Mouse (Mus musculus): ENCODE measurements around the gene Gm42715. TPM values are rescaled to one million over a fixed set of nuclear protein-coding genes. Genes with fewer than 3 reads are reported as not detected.

The Gm42715 gene
- 25.1 and 25.4 TPM in 2 replicates for polyA plus RNA-seq (2014; fragmentation: Nextera tagmentation; extraction: Ambion mirVana)

DNA sequence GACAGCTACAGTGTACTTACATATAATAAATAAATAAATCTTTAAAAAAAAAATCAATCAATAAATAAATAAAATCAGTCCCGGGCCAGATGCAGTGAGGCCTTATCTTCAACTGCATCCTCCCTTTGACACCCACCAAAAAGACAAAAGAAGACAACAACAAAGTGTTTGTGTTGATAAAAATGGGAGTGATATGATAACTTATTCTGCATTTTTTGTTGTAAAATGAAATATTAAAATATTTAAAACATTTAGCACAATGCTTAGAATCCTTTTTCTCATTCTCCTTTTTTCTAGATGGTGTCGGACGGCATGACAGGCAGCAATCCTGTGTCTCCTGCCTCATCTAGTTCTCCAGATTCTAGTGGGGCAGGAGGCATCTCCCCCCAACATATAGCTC lies at the start of gene Gm42715:
Gm42715 (plus strand) TSS at position 301 of the 400 bp plus-strand sequence.
- Histone ChIP-seq H3K4me1 (ENCODE audit: control insufficient read depth, insufficient read depth, low read length) (peaks cover 4% of the 10 kb centered on the region; the same call in 1 of the 2 replicates), H3K36me3 (ENCODE audit: control insufficient read depth, insufficient read depth, low read length) (peaks cover 89% of the 10 kb centered on the region), H3K27ac (ENCODE audit: low read depth, low read length) (no peak within 1 kb of the TSS), H3K9me3 (ENCODE audit: control insufficient read depth, low read length) (no peaks in the 10 kb centered on the region), H3K9ac (ENCODE audit: low read depth, low read length) (no peak within 1 kb of the TSS), H3K4me2 (replicated peaks; ENCODE audit: low read depth, low read length) (no peak within 1 kb of the TSS), H3K4me3 (ENCODE audit: low read length) (no peak within 1 kb of the TSS), H3K27me3 (ENCODE audit: control insufficient read depth, insufficient read depth, low read length) (no peaks in the 10 kb centered on the region)
- no peak for ATAC-seq (ENCODE audit: low FRiP score, low TSS enrichment)
- WGBS = 91% methylated on average over 3 of the region's 3 CpGs

DNA sequence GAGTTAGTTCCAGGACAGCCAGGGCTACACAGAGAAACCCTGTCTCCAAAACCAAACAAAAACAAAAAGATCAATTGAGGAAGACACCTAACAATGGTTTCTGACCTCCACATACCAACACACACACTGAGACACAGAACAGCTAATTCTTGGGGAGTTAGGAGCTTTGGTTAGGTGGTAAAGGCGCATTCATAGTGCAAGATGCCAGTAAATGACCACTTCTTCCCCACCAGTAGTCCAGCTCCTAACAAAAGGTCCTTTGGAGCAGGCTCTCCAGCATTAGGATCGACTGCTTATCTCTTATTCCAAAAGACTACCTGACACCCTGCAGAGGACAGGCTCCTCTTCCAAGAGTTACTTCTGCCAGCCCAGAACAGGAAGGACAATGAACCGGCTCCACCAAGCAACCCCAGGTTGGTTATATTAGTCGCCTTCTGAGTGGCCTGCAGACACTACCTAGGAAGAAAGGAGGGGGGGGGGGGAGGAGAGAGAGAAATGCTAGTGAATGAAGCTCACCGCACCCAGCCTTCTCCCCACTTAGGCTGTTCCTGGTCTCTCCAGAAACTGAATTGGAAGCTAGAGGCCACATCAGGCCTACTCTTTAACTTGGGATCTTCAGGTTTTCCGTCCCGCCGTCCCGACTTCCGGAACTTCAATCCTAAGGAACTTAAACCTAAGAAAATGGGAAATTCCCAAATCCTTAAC lies 49.2 kb upstream of the Gm42715 start:
- ATAC-seq (ENCODE audit: low FRiP score, low TSS enrichment) = no peak
- peaks cover 29% of the 10 kb centered on the region for H3K36me3 ChIP-seq (ENCODE audit: control insufficient read depth, insufficient read depth, low read length)
- no peaks in the 10 kb centered on the region for H3K9me3 ChIP-seq (ENCODE audit: control insufficient read depth, low read length)
- H3K4me2 ChIP-seq (replicated peaks; ENCODE audit: low read depth, low read length) = peak overlapping the region; percentile 83
- H3K9ac ChIP-seq (ENCODE audit: low read depth, low read length) = peak overlapping the region; percentile 91
- H3K27ac ChIP-seq (ENCODE audit: low read depth, low read length) = peak overlapping the region; percentile 99
- WGBS = 9% methylated on average over 10 of the region's 10 CpGs
- H3K27me3 ChIP-seq (ENCODE audit: control insufficient read depth, insufficient read depth, low read length) = no peaks in the 10 kb centered on the region
- H3K4me3 ChIP-seq (ENCODE audit: low read length) = peak overlapping the region; percentile 90
- peaks cover 10% of the 10 kb centered on the region for H3K4me1 ChIP-seq (ENCODE audit: control insufficient read depth, insufficient read depth, low read length)

DNA sequence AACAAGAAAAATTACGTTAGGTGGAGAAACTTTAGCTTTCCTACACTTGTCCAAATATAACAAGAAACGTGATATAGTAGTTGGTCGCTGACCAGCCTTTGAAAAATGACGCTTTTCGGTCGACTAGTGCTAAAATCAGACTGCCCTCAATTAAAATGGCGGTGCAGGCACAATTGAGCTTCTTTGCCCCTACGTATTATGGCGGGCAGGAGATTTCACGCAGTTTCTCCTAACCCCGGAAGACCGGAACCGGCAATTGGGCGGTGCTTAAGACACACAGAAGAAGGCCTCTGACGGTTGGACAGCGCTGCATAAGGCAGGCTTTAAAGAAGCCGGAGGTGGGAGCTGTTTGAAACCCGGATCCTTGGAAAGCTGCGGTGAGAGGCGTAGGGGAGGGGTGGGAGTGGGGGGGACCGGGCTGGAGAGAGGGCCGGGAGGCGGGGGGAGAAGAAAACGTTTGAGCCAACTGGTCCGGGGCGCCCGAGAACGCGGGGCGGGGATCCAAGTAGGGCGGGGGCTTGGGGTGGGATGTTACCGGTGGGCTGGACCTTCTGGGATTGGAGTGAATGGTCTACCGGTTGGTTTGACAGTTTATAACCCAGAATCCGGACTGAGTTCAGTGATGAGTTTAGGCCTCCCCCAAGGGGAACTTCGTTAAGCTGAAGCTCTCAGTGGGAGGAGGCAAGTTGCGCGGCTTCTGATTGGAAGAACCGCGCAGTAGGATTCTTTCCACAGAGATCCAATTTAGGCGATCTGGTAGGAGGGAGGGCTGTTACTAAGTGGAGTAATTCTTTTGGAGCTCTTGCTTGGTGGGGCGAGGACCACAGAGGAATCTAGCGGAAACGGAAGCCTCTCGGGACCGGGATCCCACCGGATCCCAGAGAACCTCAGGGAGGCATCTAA lies 48.4 kb upstream of the Gm42715 start:
- peaks cover 36% of the 10 kb centered on the region for H3K36me3 ChIP-seq (ENCODE audit: control insufficient read depth, insufficient read depth, low read length)
- ATAC-seq (ENCODE audit: low FRiP score, low TSS enrichment) = peak; percentile 94
- H3K4me3 ChIP-seq (ENCODE audit: low read length) = peak overlapping the region; percentile 90
- no peaks in the 10 kb centered on the region for H3K27me3 ChIP-seq (ENCODE audit: control insufficient read depth, insufficient read depth, low read length)
- 1% methylated on average over 46 of the region's 46 CpGs for WGBS
- H3K4me2 ChIP-seq (replicated peaks; ENCODE audit: low read depth, low read length) = peak overlapping the region; percentile 83
- peaks cover 10% of the 10 kb centered on the region for H3K4me1 ChIP-seq (ENCODE audit: control insufficient read depth, insufficient read depth, low read length)
- H3K9ac ChIP-seq (ENCODE audit: low read depth, low read length) = peak overlapping the region; percentile 91
- no peaks in the 10 kb centered on the region for H3K9me3 ChIP-seq (ENCODE audit: control insufficient read depth, low read length)
- peak overlapping the region; percentile 99 for H3K27ac ChIP-seq (ENCODE audit: low read depth, low read length)

DNA sequence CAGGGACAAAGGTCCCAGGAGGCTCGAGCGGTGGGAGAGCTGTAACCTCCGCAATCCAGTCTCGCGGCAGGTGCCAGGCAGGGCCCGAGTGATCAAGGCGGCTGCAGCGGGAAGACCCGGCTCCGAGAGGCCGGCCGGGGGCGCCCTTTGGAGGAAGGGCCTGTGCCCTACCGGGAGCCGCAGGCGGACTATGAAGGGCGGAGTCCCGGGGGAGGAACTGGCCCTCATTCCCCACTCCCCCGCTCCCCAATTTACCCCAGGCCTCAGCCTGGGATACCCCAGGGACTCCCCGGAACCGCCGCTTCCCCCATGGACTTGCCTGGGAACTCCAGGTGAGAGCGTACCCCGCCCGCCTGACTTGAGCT lies 47.8 kb upstream of the Gm42715 start:
- WGBS = 1% methylated on average over 21 of the region's 25 CpGs
- peak overlapping the region; percentile 90 for H3K4me3 ChIP-seq (ENCODE audit: low read length)
- H3K27ac ChIP-seq (ENCODE audit: low read depth, low read length) = peak overlapping the region; percentile 99
- peak; percentile 50 for ATAC-seq (ENCODE audit: low FRiP score, low TSS enrichment)
- H3K9me3 ChIP-seq (ENCODE audit: control insufficient read depth, low read length) = no peaks in the 10 kb centered on the region
- no peaks in the 10 kb centered on the region for H3K27me3 ChIP-seq (ENCODE audit: control insufficient read depth, insufficient read depth, low read length)
- peak overlapping the region; percentile 91 for H3K9ac ChIP-seq (ENCODE audit: low read depth, low read length)
- H3K36me3 ChIP-seq (ENCODE audit: control insufficient read depth, insufficient read depth, low read length) = peaks cover 41% of the 10 kb centered on the region
- H3K4me1 ChIP-seq (ENCODE audit: control insufficient read depth, insufficient read depth, low read length) = peaks cover 10% of the 10 kb centered on the region
- H3K4me2 ChIP-seq (replicated peaks; ENCODE audit: low read depth, low read length) = peak overlapping the region; percentile 83

DNA sequence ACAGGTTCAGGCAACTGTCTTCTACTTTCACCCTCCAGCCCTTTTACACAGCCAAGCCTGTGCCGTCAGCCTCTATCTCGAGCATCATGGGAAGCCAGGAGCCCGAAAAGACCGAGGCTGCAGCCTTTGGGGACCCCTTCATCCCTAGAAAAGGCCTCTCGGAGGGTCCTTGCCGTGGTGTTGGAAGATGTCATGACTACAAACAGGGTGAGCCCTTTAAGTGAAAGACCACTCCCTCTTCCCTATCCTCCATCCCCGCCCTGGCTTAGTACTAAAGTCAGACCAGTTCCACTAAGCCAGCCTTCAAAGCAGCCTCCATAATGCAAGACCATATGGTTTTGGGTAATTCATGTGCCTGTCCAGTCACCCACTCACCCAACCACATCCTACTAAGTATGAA lies 47.3 kb upstream of the Gm42715 start:
- 0 out of 2 replicates have a peak, but pooled peaks have one; percentile 3 for ATAC-seq (ENCODE audit: low FRiP score, low TSS enrichment)
- Histone ChIP-seq H3K36me3 (ENCODE audit: control insufficient read depth, insufficient read depth, low read length) (peaks cover 40% of the 10 kb centered on the region), H3K4me1 (ENCODE audit: control insufficient read depth, insufficient read depth, low read length) (peaks cover 11% of the 10 kb centered on the region), H3K9me3 (ENCODE audit: control insufficient read depth, low read length) (no peaks in the 10 kb centered on the region), H3K27me3 (ENCODE audit: control insufficient read depth, insufficient read depth, low read length) (no peaks in the 10 kb centered on the region), H3K4me3 (ENCODE audit: low read length) (peak overlapping the region; percentile 90), H3K4me2 (replicated peaks; ENCODE audit: low read depth, low read length) (peak overlapping the region; percentile 83), H3K27ac (ENCODE audit: low read depth, low read length) (peak overlapping the region; percentile 99), H3K9ac (ENCODE audit: low read depth, low read length) (peak overlapping the region; percentile 91)
- under 1% methylated on average over 7 of the region's 7 CpGs for WGBS

DNA sequence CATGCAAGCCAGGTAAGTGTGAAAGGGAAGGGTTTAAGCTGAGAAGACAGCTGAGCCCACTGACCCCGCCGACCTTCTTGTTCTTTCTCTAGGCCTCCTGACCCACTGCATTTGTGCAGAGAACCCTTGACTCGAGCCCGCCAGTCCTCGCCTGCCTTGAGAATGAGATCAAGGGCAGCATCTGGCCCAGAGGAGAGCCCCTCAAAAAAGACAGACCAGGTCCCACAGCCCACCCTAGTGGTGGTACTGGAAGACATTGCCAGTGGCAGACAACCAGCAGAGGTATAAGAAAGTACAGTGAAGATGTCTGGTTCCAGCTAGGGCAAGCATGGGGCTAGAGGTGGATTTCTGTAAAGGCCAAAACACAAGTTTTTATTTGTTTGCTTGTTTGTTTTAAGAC lies 45.7 kb upstream of the Gm42715 start:
- ATAC-seq (ENCODE audit: low FRiP score, low TSS enrichment) = no peak
- WGBS = 91% methylated on average over 5 of the region's 5 CpGs
- no peaks in the 10 kb centered on the region for H3K9me3 ChIP-seq (ENCODE audit: control insufficient read depth, low read length)

DNA sequence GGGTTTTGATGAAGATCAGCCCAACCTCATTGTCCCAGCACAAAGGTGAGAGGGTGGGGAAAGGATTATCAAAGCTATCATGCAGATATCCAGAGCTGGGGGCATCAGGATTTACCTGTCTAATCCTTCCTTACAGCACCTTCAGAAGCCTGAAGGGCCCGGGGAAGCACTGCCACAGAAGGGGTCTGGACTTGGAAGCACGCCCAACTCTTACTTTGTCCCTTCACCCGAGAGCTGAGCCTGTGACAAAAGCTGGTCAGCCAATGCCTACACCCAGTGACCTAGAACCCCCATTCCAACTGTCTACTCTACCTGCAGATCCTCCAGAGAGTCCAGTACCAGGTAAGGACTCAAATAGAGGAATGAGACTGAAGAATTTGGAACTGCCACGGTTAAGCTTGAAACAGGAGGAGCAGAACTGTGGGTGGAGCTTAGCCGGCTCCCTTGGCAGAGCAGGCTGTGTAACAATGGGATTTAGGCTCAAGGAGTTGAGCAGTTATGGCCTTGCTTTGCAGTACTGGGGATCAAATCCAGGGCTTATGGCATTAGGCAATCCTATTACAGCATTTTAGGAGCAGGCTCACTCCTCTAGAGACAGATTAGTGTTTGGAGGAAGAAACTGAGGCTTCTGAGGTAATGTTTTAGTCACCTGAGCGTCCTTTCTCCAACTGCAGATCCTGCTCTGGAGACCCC lies 44.9 kb upstream of the Gm42715 start:
- H3K4me1 ChIP-seq (ENCODE audit: control insufficient read depth, insufficient read depth, low read length) = peaks cover 13% of the 10 kb centered on the region
- no peak for ATAC-seq (ENCODE audit: low FRiP score, low TSS enrichment)
- no peak overlapping the region for H3K4me3 ChIP-seq (ENCODE audit: low read length)
- H3K27ac ChIP-seq (ENCODE audit: low read depth, low read length) = no peak overlapping the region
- 80% methylated on average over 6 of the region's 6 CpGs for WGBS
- H3K27me3 ChIP-seq (ENCODE audit: control insufficient read depth, insufficient read depth, low read length) = no peaks in the 10 kb centered on the region
- peaks cover 31% of the 10 kb centered on the region for H3K36me3 ChIP-seq (ENCODE audit: control insufficient read depth, insufficient read depth, low read length)
- no peak overlapping the region for H3K9ac ChIP-seq (ENCODE audit: low read depth, low read length)
- no peak overlapping the region for H3K4me2 ChIP-seq (replicated peaks; ENCODE audit: low read depth, low read length)
- no peaks in the 10 kb centered on the region for H3K9me3 ChIP-seq (ENCODE audit: control insufficient read depth, low read length)

More for the DNA sequence above, 45.7 kb upstream of the Gm42715 start:
- Histone ChIP-seq H3K4me2 (replicated peaks; ENCODE audit: low read depth, low read length) (no peak overlapping the region), H3K27ac (ENCODE audit: low read depth, low read length) (no peak overlapping the region), H3K36me3 (ENCODE audit: control insufficient read depth, insufficient read depth, low read length) (peaks cover 31% of the 10 kb centered on the region), H3K9ac (ENCODE audit: low read depth, low read length) (no peak overlapping the region), H3K4me1 (ENCODE audit: control insufficient read depth, insufficient read depth, low read length) (peaks cover 13% of the 10 kb centered on the region), H3K4me3 (ENCODE audit: low read length) (no peak overlapping the region), H3K27me3 (ENCODE audit: control insufficient read depth, insufficient read depth, low read length) (no peaks in the 10 kb centered on the region)

DNA sequence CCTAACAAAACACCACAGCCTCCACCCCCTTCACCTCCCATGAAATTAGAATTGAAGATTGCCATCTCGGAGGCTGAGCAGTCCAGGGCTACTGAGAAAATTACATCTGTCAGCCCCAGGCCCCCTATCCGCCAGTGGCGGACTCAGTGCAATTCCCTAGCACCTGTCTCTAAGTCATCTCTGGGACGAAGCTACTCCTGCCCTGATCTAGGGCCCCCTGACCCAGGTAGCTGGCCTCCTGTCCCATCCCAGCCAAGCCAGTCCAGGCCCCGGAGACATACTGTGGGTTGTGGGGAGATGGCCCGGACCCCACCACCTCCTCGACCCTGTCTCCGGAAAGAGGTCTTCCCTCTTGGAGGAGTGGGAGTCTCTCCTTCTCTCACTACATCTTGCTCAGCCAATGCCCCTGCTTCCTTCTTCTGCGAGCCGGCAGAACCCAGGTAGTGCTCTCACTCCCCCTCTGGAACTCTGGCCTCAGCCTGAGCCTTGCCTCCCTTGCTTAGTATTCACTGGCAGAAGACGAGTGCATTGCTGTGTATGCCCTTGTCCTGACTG lies 44.1 kb upstream of the Gm42715 start:
- Histone ChIP-seq H3K27me3 (ENCODE audit: control insufficient read depth, insufficient read depth, low read length) (no peaks in the 10 kb centered on the region), H3K4me2 (replicated peaks; ENCODE audit: low read depth, low read length) (no peak overlapping the region), H3K36me3 (ENCODE audit: control insufficient read depth, insufficient read depth, low read length) (peaks cover 33% of the 10 kb centered on the region), H3K27ac (ENCODE audit: low read depth, low read length) (no peak overlapping the region), H3K4me1 (ENCODE audit: control insufficient read depth, insufficient read depth, low read length) (peaks cover 18% of the 10 kb centered on the region), H3K9me3 (ENCODE audit: control insufficient read depth, low read length) (no peaks in the 10 kb centered on the region), H3K9ac (ENCODE audit: low read depth, low read length) (no peak overlapping the region), H3K4me3 (ENCODE audit: low read length) (no peak overlapping the region)
- WGBS = 89% methylated on average over 11 of the region's 11 CpGs
- ATAC-seq (ENCODE audit: low FRiP score, low TSS enrichment) = no peak
